Comparison of ENCODE assay signal across 10 mouse cellular contexts in the genomic region with DNA sequence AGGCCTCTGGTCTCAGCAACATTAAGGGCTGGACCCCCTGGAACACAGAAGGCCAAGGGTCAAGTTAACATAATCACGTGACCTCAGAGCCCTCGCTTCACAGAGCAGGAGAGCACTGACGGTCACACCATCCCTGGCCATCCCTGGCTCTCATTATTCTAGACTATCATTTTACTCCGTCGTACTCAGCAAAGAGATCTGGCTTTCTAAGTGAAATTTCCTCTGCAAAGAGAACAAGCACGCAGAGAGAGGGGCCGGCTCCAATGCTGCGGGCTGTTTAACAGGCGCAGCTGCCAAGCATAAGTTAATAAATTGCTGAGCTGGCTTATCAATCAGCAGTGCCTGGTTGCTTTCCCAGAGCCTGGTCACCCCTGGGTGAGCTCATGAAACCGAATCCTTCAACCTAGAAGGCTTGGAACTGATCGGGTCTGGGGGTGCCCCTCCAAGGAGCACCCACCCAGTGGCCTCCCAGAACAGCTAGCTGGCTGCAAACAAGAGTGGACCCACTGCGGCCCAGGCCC. TPM values are rescaled to one million over a fixed set of nuclear protein-coding genes. Genes with fewer than 3 reads are reported as not detected.
DNase-seq lines count a peak whose midpoint lies in the region; ATAC-seq lines count a peak whose summit lies in the region.
"Had no signal": no experiment of that assay in that cellular context is flagged by ENCODE, and none has a peak within 500 bp of the region (broad histone marks: within the 10 kb centered on the region; RNA-seq: fewer than 3 reads in every experiment).

No protein-coding gene starts in this region.

- H3K27me3 ChIP-seq in stomach, embryonic 15.5 days (replicated peaks): 0 out of 2 replicates have a peak, but pooled peaks cover 8% of the 10 kb centered on the region

- no peak overlapping the region for H3K4me3 ChIP-seq in stomach, embryonic 15.5 days (replicated peaks)
- H3K4me3 ChIP-seq: heart, adult 2 months had no signal

- DNase-seq in adrenal gland, postnatal 10 days: peak; percentile 27
- no peak for DNase-seq in adrenal gland, postnatal 25 days
- DNase-seq in retina, embryonic 14.5 days (ENCODE audit: low spot score): peak; percentile 28
- no peak for DNase-seq in retina, postnatal 1 day
- peak; percentile 47 for DNase-seq in kidney, postnatal 10 days
- no peak for DNase-seq in right cerebral cortex, adult 18-20 months
- DNase-seq in ovary, postnatal 14 days (ENCODE audit: low spot score): no peak
- DNase-seq: heart, adult 2 months; lung, postnatal 10 days had no signal

- H3K4me1 ChIP-seq in stomach, embryonic 15.5 days: peaks cover 60% of the 10 kb centered on the region

- no peaks in the 10 kb centered on the region for H3K9me3 ChIP-seq in stomach, embryonic 15.5 days

- H3K9ac ChIP-seq in stomach, embryonic 15.5 days: no peak overlapping the region

- WGBS in stomach, embryonic 15.5 days: 25% methylated on average over 12 of the region's 12 CpGs

- ATAC-seq in stomach, embryonic 15.5 days (ENCODE audit: insufficient read depth, low FRiP score, low read depth): peak; percentile 32; the same call in 1 of the 2 replicates

- H3K27ac ChIP-seq in stomach, embryonic 15.5 days: peak overlapping the region; percentile 78
- H3K27ac ChIP-seq: heart, adult 2 months had no signal

- no peaks in the 10 kb centered on the region for H3K36me3 ChIP-seq in stomach, embryonic 15.5 days

- H3K4me2 ChIP-seq in stomach, embryonic 15.5 days: 0 out of 2 replicates have a peak overlapping the region, but pooled peaks have one; percentile 0

RNA-seq across cellular contexts. Expression of gene Faim2, which starts 25.6 kb away (rescaled TPM):
- 10 to 100 TPM; 10.5 to 13.7 TPM for total RNA-seq in adrenal gland, postnatal 10 days (2021)
- 24.3 TPM in 2 replicates for total RNA-seq in adrenal gland, postnatal 25 days (2021)
- polyA plus RNA-seq in stomach, embryonic 15.5 days (2015; fragmentation: Nextera tagmentation; extraction: Ambion mirVana): 0.61 and 0.92 TPM in 2 replicates

RNA-seq across cellular contexts. Expression of gene Bcdin3d, which starts 27.8 kb away (rescaled TPM):
- 1 to 10 TPM; 6.0 to 6.5 TPM for total RNA-seq in adrenal gland, postnatal 10 days (2021)
- total RNA-seq in adrenal gland, postnatal 25 days (2021): 6.2 and 7.7 TPM in 2 replicates
- 14.8 and 14.9 TPM in 2 replicates for polyA plus RNA-seq in stomach, embryonic 15.5 days (2015; fragmentation: Nextera tagmentation; extraction: Ambion mirVana)

RNA-seq across cellular contexts. Expression of gene Nckap5l, which starts 44.8 kb away (rescaled TPM):
- 10 to 100 TPM; 19.8 to 34.0 TPM for total RNA-seq in adrenal gland, postnatal 10 days (2021)
- 40.6 and 42.1 TPM in 2 replicates for total RNA-seq in adrenal gland, postnatal 25 days (2021)
- polyA plus RNA-seq in stomach, embryonic 15.5 days (2015; fragmentation: Nextera tagmentation; extraction: Ambion mirVana): 4.8 and 6.8 TPM in 2 replicates

Comparison
In these comparisons a context has a peak if more than half of its experiments do, and no peak if none do; other contexts are left out.
1. DNase-seq: peak in adrenal gland, postnatal 10 days (single experiment), retina, embryonic 14.5 days (single experiment) and kidney, postnatal 10 days (single experiment); none in adrenal gland, postnatal 25 days (single experiment), retina, postnatal 1 day (single experiment), right cerebral cortex, adult 18-20 months (single experiment) and ovary, postnatal 14 days (single experiment).